Comparison of ENCODE assay signal across 8 mouse cellular contexts in the genomic region with DNA sequence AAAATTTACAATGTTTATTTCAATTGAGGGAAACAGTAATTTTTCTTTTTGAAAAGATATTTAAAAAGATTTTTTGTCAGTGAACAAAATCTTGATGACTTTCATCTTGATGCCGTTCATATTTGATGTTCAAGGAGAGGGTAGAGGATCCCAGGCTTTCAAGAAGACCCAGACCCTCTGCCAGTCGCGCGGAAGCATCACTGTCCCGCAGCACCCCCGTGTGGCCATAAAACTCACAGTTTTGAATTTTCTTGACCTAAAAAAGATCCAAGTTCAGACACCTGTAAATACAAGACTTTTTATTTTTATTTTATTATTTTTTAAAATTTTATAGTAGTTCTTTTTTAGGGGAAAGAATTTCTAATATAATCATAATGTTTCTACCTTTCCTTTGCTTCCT.
A peak's percentile ranks its signal among the peaks of the same experiment; 100 is the strongest.
DNase-seq lines count a peak whose midpoint lies in the region; ATAC-seq lines count a peak whose summit lies in the region.

No protein-coding gene starts in this region.

- H3K27ac ChIP-seq in midbrain, embryonic 16.5 days (ENCODE audit: low read length) = no peak overlapping the region

- no peaks in the 10 kb centered on the region for H3K27me3 ChIP-seq in midbrain, embryonic 16.5 days (ENCODE audit: control insufficient read depth, insufficient read depth, low read depth, low read length)

- no peaks in the 10 kb centered on the region for H3K4me1 ChIP-seq in midbrain, embryonic 16.5 days (ENCODE audit: control insufficient read depth, insufficient read depth, low read length)

- H3K9ac ChIP-seq in midbrain, embryonic 16.5 days (ENCODE audit: low read depth, low read length) = no peak overlapping the region

- 13% methylated on average over 6 of the region's 6 CpGs for WGBS in midbrain, embryonic 16.5 days

- H3K9me3 ChIP-seq in midbrain, embryonic 16.5 days (replicated peaks; ENCODE audit: control insufficient read depth, low read length, poor library complexity, severe bottlenecking) = no peaks in the 10 kb centered on the region

- no peak overlapping the region for H3K4me2 ChIP-seq in midbrain, embryonic 16.5 days (ENCODE audit: low read length)

- H3K36me3 ChIP-seq in midbrain, embryonic 16.5 days (ENCODE audit: control insufficient read depth, insufficient read depth, low read length) = no peaks in the 10 kb centered on the region

- no peak overlapping the region for H3K4me3 ChIP-seq in midbrain, embryonic 16.5 days (ENCODE audit: low read depth, low read length)

- DNase-seq in cerebellum, adult 18-20 months = peak; percentile 2 to 14
- no peak for DNase-seq in cerebellum, adult 11-12 months
- DNase-seq in left cerebral cortex, adult 18-20 months (ENCODE audit: low spot score in 2 of 2) = peak; percentile 43 to 65
- no peak for DNase-seq in left cerebral cortex, adult 11 months (ENCODE audit: low spot score)
- peak; percentile 8 for DNase-seq in c-Kit-positive CD71-negative TER-119-negative erythroid progenitor cells, embryonic 14.5 days (ENCODE audit: low read depth)
- DNase-seq in kidney, postnatal 10 days = peak; percentile 41
- no peak for DNase-seq in thymus, postnatal 14 days

- peak; percentile 78 for ATAC-seq in midbrain, embryonic 16.5 days

Comparison
In these comparisons a context has a peak if more than half of its experiments do, and no peak if none do; other contexts are left out.
1. DNase-seq: peak in cerebellum, adult 18-20 months (2 of 2), left cerebral cortex, adult 18-20 months (2 of 2), c-Kit-positive CD71-negative TER-119-negative erythroid progenitor cells, embryonic 14.5 days (single experiment) and kidney, postnatal 10 days (single experiment); none in cerebellum, adult 11-12 months (single experiment), left cerebral cortex, adult 11 months (single experiment) and thymus, postnatal 14 days (single experiment).